Mouse (Mus musculus) stomach, postnatal 0 days (tissue): Measurements from ENCODE around the gene Prex1.

Experiments
- CTCF ChIP-seq: IDR thresholded peaks from 2 replicates; pipeline ENCODE4 v1.5.1; 2016; ENCODE audit warnings: antibody characterized with exemption, low read depth, mild to moderate bottlenecking, moderate library complexity
- EP300 ChIP-seq: optimal IDR thresholded peaks from 2 replicates; pipeline ENCODE3; 2016; ENCODE audit warnings: antibody characterized with exemption

DNA sequence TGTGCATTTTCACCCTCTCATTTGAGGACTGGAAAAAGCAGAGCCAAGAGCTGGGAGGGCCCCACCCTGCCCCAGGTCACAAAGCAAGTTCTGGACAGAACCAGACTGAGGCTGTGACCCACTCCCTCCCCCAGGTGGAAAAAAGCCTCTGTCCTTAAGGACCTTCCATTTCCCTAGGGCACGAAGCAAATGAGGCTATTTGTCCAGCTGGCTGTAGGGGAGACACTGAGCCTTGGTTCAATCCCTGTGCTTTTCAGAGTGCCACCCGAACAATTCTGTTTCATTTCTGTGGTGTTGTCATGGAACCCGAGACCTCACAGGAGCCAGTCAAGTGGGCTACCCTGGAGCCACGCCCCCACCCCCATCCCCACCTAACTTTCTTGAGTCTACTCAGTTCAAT, 29.9 kb upstream of the Prex1 start:
- TF ChIP-seq CTCF, result no peak
- TF ChIP-seq EP300, result no peak
